Mouse (Mus musculus) spleen, adult 12 weeks (tissue): Measurements from ENCODE around the gene Il23r.

Experiments used
- DNase-seq: peaks from one replicate; pipeline ENCODE4 v3.0.0; 2022; ENCODE audit warnings: low spot score

Gene Il23r

DNA sequence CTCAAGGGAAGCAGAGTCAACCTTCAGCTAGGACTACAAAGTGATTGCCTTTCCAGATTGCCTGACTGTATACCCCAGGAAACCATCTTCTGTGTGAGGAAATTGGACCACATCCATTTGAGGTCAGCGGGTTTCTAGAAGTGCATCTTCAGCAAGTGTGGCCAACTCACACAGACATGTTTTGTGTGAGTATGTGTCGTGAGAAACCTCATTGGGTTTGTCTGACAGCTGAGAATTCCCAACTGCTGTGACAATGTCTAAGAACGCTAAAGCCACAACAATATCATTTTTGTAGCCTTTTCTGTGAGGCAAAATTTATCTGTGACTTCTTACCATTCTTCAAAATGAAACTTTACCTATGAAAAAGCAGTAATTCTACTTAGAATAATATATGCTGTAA lies 59.8 kb downstream of the Il23r start:
- no peak for DNase-seq

- no peak for DNase-seq
Observed at GRCm38 (mm10) chr6:67421761-67422160, 69.9 kb downstream of the Il23r start.

DNA sequence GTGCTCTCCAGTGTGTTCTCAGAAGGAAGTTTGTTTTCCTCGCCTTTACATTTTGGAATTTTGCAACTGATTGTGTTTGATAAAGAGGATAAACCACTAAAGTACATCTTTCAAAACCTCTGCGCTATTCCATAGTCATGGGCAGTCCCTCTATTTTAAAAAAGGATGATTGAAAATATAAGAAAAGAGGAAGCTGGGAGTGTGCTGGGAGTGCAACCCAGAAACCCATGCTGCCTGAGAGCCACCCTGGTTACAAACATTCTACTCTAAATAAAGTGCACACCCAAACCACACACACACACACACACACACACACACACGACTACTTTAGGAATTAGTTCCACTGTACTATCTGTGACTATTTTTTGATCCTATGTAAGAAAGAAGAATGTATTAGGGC lies 75.1 kb downstream of the Il23r start:
- DNase-seq = no peak

- no peak for DNase-seq
Observed at GRCm38 (mm10) chr6:67415276-67415675, 76.4 kb downstream of the Il23r start.

DNA sequence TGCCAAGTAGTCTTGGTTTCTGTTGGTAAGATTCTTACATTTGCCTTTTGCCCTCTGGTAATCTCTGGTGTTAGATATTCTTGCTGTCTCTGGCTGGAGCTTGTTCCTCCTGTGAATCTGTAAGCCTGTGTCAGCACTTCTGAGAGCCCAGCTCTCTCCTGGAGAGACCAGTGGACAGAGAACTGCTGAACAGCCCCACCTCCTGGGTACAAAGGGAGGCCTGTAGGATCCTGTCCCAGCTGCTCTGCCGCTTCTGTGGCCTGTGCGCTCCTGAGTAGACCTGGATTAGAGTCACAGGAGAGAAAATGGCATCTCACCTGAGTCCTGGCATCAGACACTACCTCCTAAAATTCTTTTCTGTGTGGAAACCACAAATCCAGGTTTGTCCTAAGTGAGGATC lies 78.3 kb downstream of the Il23r start:
- DNase-seq = no peak

DNA sequence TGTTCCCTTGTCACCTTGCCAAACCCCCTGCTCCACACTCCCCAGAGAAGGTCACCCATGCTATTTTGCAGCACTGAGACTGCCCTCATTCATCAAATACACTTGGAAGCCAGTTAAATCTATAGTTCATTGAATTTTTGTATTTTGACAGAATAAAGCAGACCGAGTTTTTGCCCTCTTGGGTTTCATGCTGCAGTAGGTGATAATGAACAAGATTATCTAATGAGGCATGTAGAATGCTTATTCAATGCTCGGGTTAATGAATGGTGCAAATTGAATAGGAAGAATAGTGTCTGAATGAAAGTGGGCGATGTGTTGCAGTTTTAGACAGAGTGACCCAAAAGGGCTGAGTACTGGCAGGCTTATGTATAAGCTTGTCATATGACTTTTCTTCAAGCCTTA lies 86.4 kb downstream of the Il23r start:
- no peak for DNase-seq

- DNase-seq = no peak
Observed at GRCm38 (mm10) chr6:67399551-67399950, 92.1 kb downstream of the Il23r start.

DNA sequence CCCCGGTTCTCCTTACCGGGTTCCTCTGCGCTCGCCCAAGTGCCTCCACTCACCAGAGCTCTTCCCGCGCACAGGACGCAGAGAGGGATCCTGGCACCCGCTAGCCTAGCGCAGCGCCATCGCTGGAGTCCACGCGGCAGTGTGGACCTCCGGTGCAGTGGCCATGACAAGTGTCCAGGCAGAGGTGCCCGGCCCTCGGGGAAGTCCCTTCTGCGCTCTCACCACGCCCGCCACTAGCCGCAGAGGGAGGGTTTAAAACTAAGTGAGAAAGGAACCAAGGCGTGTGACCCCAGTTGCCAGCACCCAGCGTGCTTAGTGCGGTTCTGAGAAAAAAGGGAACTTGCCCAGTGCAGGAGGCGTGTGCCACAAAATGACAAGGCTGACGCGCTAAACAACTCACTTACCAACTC lies 115.7 kb downstream of the Il23r start, which contains the start of gene Il12rb2:
Gene Il12rb2, minus strand, starts transcription at position 207 of the 410 bp plus-strand sequence.
- DNase-seq = no peak
